Mouse (Mus musculus) thymus, postnatal 0 days (tissue): ENCODE data around the gene Nup210. TPM values are rescaled to one million over a fixed set of nuclear protein-coding genes. Genes with fewer than 3 reads are reported as not detected.
"Not testable (repeated sequence)": the region's sequence is repeated elsewhere in the genome, so short reads cannot be mapped to it uniquely, and the experiment has no call there.

ENCODE experiments used
- DNase-seq: peaks from one replicate; pipeline ENCODE4 v3.0.0-alpha.2; 2015; ENCODE audit warnings: low spot score
- polyA plus RNA-seq: library from polyadenylated mRNA; unstranded; fragments of >200 nt; fragmentation: Nextera tagmentation; extraction: Ambion mirVana; gene quantifications from 2 replicates; pipeline ENCODE4 v1.2.1, GENCODE M21; 2015

Nup210 gene
- polyA plus RNA-seq, 1 experiment from 2014 or later, result 37.9 TPM

DNA sequence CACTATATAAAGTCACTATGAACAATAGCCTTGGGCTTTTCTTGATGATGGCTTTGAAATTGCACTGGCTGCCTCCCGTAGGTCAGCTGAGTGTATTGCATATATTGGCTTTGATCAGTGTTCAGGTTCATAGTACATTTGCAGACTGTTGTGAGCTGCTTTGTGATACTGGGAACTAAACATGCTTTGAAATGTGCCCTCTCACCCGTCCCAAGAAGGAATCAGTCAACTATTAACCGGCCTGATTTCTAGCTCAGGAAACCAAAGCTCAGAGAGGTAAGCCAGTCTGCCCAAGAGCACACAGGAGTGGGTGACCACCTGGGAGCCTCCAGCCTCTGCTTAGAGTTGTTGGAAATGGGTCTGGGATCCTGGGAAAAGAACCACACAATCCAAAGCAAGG lies 28.4 kb upstream of the Nup210 start:
- DNase-seq, result no peak

DNA sequence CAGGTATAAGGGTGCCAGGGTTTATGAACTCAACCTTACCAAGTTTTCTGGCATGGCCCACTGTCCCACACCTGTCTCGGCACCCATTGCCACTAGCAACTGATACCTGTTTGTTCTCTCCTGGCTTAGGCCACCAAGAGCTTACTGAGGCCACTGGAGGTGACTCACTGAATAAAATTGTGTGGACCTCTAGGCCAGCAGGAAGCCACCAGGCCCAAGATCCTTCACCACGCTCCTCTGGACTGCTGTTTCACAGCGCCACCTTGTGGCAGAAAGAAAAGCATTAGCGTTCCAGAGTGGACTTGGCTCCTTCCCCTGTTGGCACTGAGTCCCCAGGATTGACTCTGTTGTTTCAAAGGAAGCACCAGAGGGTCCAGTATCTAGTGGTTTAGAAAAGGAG lies 23.2 kb upstream of the Nup210 start:
- DNase-seq, result peak; percentile 77

DNA sequence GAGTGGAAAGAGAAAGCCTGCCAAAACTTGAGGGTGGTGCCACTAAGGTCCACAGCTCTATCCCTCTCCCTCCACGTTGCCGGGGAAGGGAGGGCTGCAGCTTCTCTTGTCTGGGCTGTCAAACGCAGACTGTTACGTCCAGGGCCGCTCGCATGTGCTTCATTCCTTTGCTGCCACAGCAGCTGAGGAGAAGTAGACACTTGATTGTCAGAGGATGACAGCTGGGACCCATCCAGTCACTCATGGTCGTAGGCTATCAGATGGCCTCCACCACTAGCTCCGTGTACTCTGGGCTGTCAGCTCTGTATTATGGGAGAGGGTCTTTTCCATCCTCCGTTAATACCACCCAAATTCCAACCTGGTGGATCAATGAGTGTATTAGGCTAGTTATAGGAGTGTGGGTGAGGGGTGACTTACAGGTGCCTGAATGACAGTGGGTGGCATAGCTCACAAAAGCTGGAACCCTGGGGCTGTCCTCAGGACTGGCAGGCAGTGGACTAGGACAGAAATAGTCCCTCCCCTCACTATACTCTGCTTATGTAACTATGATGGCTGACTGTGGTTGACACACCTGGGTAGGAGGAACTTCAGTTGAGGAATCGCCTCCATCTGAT lies 20.8 kb upstream of the Nup210 start:
- DNase-seq, result no peak

DNA sequence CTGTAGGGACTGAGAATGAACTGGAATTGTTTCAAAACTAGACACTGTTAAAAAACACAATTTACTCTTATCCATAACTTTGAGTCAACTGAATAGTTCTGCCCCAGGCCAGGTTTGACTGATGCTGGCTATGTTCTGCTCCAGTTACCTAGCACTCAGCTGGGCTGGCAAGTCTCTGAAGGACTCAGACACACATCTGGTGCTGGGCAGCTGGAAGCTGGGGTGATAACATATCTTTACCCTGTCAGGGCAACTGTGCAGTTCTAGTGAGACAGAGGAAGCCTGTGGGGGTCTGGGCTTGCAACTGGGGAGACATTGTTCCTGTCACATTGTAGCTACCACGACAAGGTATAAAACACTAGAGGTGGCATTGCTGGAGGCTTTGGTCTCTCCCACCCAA lies 14.2 kb upstream of the Nup210 start:
- DNase-seq, result no peak

DNA sequence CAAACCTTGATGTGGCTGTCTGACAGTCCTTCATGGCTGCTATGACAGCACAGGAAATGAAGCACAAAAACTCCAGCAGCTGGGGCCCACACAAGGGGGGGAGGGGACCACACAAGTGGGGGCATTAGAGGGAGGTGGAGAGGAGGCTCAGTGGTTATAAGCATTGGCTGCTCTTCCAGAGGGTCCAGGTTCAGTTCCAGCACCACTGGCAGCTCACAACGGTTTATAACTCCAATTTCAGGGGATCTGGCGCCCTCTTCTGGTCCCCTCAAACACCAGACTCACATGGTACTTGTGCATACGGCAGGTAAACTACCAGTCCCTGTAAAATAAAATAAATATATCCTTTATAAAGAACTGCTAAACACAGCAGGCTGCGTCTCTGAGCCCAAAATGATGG lies 12.4 kb upstream of the Nup210 start:
- DNase-seq, result peak; percentile 60

DNA sequence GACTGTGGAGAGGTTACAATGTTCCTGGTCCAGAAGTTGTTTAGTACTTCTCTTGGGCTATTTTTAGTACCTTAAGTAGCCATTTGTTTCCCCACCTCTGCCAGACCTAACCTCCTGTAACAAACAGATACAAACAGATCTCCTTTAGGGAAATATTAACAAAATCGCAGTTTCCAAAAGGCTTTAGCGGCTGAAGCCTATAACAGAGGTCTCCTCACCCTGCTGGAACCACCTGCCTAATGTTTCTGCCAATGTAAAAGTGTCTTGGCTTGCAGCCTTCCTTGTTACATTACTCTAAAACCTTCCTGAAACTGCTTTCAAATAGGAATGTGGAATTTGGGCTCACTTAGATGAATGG lies 8.6 kb upstream of the Nup210 start:
- no peak for DNase-seq

DNA sequence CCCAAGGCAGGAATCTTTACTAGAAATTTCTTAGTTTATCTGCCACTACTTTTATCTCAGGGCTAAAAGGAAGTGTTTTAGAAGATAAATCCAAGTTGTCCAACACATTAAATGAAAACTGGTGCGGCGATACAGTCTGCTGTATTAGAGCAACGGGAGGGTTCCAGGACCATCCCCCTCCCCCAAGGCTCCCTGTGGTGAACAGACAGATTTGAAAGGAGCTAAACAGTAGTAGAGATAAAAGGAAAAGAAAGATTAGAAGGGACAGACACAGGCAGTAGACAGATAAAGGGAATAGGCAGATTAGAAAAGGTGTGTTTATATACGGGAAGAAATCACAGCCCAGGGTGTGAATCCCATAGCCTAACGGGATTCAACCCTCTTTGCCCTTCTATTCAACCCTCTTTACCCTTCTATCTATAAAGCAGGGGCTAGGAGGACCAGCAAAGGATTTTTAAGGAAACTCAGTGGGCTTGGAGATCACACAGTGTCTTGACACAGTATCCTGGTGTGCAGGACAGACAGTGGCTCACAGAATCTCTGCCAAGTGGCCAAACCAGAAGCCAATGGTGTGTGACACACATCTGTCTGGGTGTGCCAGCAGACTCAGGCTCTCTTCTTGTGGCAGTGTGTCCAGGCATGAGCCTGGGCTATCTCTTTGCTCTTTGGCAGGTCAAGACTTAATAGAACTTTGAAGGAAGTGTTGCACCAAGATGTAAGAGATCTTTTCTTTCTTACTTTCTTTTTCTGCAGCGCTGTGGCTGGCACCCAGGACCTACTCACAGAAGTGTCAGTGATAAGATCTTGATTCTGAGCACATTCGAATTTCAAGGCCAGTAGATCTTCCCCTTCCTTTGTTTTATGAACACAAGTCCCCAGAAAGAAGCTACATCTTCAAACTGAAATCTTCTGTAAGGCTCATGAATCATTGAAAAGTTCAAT lies 7.9 kb upstream of the Nup210 start:
- DNase-seq, result peak; percentile 31

DNA sequence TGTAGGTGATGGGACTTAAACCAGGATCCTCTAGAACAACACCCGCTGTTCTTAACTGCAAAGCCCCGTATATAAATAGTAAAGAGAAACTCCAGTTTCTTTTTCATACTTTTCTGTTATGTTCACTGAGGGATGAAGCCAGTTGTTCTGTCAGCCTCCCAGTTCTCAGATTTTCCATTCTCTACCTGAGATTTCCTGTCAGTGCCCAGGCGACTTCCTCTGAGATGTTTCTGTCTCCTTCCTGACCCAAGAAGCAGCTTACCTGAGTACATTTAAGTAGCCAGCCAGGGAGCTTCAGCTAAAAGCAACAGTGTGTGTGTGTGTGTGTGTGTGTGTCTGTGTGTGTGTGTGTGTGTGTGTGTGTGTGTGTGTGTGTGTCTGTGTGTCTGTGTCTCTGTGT lies 6.8 kb upstream of the Nup210 start:
- DNase-seq, result no peak

DNA sequence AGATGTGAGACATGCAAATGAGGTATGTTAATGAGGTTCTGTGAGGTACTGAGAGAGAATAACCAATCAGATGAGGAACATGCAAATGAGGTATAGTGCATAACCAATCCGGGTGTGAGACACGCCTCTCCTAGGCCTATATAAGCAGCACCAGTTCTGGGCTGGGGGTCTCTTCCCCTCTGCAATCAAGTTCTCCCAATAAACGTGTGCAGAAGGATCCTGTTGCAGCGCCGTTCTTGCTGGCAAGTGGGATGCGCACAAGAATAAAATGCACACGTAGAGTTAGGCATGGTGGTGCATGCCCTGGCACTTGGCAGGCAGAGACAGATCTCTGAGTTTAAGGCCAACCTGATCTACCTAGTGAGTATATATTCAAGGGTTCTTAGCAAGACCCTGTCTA lies 4.5 kb upstream of the Nup210 start:
- not testable (repeated sequence) for DNase-seq

DNA sequence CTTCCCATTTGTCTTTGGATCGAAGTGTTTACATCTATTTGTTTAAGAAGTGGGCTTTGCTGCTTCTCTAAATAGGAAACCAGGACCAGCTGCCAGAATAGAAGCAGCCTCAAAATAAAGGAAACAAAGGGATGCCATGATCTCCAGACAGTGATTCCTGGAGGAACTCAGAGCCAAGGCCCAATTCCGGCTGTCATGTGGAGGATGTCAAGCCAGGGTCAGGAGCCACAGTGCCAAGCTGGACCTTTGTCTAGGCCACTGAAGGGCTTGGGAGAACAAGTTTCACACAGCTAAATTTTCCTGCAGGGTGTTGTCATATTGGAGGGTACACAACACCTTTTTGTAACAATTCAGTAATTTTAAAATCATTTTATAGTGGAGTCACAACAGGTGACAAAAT lies 3.6 kb upstream of the Nup210 start:
- DNase-seq, result no peak

DNA sequence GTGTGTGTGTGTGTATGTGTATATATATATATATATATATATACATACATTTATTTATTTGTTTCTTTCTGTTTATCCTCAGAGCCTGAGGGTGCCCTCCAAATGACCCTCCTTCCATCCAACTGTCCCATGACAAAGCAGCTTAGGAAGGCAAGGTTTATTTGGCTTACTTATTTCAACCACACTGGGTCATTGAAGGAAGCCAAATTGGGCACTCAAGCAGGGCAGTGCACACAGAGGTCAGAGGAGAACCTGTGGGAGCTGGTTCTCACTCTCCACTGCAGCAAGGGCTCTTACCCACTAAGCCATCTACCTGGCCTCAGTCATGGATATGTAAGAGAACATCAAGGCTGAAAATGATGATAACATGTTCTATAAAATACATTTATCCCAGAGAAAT lies 1.9 kb upstream of the Nup210 start:
- no peak for DNase-seq

DNA sequence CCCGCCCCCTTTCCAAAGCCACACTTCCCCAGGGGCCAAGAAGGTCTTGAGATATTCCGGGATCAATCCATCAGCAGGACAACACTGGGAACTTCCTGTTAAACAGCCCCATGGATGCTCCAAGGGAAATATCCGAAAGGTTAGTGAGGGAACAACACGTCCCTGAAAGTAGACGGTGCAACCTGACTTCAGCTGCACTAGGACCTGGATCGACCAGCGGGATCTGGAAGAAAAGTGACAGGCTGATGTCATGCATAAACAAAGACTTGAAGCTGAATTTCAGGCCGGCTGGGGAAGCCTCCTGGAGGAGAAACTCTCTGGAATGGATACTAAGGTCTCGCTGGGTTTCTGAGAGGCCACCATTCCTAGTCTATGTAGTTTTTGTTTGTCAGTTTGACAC lies 520 bp upstream of the Nup210 start:
- no peak for DNase-seq

DNA sequence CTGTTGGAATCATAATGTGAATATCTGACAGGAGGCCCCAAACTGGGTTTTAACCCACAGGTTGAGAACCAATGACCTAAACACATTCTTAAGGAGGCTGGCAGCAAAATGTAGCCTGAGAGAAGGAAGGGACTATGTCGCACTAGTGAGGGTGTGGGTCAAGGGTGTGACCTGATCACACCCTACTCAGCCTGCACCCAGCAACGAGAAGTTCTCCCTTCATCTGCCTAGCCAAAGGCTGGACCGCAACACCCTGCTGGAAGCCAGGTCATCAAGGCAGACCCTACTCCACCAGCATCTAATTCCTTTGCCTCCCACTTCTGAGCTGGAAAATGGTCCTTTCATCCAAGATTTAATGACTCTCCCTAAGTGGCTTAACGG lies 776 bp downstream of the Nup210 start:
- DNase-seq, result peak; percentile 21

DNA sequence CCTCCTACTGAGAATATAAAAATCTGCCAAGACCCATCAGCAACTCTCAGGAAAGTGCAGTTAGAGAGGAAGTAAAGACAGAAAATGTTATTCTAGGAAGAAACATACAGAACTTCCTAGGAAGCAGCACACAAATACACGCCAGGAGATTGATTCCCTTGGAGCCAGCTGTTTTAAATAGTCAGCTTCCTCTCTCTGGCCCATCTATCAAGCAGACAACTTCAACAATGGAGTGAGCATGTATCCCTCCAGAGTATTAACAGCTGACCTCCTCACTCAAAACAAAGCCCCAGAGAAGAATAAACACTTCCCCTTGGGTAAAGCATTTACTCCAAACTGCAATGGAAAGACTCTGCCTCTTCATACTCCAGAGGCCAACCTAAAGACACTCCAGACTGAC lies 1.5 kb downstream of the Nup210 start:
- DNase-seq, result no peak

DNA sequence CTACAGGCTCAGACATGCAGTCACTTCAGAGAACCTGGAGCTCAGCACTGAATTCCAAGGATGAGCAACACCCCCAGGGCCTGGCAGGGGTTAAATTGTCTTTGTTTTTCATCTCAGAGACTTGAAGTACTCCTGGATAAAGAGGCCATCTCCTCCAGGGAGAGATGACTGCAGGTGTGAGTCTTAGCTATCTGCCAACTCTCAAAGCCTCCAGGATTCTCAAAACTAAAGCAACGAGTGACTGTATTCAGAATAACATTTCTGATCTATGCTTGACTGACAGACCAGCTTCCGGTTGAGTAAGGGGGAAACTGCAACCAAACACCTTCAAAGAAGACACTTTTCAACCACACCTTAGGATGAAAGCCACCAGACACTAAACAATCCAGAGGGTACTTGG lies 1.9 kb downstream of the Nup210 start:
- DNase-seq, result peak; percentile 79

DNA sequence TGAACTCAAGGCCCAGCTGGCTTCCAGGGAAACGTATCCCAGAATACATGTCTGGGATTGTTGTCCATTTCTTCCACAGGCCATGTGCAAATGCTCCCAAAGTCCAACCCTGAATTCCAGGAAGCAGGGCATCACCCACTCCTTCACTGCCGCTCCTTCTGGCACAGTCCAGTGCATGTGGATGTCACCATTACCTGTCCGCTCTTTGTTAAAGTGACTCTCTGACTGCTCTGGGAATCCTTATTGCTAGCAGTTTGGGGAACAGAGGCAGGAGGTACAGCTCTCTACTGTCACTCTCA lies 4.7 kb downstream of the Nup210 start:
- DNase-seq, result no peak

DNA sequence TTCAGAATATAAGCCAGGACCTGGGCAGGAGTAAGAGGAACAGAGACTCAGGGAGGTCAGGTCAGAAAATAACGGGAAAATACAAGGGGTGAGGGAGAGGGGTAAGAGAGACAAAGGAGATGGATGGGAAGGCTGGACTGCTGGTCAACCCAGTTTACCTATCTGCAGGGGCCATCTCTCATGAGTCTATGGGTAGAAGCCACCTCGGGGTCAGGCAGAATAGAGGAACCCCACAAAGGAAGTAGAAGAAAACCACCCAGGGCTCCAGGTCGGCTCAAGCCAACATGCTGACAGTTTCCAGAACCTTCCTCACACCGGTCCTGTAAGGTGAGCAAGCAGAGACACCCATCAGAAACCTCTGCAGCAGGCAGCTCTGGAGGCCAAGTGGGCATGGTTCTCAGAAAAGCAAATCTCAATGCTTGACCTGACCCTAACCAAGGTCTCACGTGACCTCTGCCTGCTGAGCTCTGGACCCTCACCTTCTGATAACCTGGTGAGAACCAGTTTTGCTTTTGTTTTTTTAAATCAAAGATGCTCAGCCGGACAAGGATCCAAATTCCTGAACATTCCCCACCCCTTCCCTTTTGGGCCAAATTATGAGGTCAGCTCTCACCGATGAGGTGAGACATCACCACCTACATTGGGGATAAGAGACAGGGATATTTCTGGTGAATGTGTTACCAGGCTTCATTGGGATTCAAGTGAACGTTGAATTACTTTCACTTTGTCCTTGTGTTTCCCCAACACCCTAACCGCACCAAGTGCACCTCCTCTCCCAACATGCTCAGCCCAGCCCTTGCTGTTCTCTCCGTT lies 5.3 kb downstream of the Nup210 start:
- DNase-seq, result no peak

DNA sequence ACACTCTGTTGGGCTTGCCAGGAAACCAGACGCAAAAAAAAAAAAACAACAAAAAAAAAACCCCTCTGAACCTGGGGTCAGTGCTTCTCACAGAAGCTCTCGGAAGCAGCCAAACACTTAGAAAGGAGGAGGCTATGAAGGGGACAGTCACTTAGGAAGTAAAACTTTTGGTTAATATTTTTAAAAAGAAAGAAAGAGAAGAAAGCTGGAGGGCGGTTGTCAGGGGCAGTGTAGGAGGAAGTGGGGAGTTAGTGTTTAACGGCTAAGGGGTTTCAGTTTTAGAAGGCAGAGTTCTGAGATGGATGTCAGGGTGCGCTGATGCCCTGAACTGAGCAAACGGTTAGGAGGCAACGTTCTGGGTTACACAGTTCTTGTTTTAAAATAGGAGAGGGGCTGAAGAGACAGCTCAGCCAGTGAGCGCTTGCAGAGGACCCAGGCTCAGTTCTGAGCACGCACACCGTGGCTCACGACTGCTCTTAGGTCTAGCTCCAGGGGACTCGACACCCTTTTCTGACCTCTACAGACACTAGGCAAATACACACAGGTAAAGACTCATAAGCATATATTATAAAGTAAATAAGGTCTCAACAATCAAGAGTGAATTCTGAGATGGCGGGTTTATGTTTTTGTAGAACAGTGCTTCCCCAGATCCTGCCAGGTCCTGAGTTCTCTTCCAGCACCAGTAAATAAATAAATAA lies 6.2 kb downstream of the Nup210 start:
- DNase-seq, result peak; percentile 32

DNA sequence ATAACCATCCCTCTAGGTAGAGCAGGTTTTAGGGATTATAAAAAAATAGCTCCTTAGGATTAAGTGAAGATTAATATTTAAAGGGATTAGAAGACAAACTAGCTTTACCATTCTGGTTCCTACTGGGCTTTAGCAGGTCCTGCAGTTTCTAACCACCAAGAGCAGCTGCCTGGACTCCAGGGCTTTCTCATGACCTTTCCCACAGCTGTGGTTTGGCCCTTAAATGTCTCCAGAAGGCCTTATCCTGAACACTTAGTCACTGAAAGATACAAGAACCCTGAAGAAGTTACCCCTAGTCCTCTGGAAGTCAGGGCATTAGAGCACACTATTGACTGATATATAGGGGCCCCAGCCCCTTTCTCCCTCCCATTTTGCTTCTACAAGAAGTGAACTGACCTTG lies 7.1 kb downstream of the Nup210 start:
- DNase-seq, result no peak

DNA sequence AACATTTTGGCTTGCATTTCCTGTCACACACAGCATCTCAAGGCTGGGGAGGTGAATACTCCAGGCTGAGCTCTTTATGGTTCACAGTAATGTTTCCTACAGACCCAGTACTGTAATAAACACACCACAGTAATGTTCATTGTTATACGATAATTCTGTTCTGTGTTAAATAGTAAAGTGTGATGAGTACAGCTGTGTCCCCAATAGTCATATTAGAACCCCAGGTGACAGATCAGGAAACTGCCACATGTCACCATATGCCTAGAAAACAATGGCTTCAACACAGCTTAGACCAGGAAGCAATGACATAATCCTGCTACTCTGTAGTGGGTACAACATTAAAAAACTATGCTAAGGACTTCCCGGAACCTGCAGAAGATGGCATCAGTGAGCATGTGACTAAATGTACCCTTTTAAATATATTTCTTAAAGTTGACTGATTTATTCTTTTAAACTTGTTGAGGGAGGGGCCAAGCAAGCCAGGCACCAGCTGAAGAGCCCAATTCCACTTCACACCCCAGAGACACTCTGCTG lies 7.6 kb downstream of the Nup210 start:
- DNase-seq, result peak; percentile 40

DNA sequence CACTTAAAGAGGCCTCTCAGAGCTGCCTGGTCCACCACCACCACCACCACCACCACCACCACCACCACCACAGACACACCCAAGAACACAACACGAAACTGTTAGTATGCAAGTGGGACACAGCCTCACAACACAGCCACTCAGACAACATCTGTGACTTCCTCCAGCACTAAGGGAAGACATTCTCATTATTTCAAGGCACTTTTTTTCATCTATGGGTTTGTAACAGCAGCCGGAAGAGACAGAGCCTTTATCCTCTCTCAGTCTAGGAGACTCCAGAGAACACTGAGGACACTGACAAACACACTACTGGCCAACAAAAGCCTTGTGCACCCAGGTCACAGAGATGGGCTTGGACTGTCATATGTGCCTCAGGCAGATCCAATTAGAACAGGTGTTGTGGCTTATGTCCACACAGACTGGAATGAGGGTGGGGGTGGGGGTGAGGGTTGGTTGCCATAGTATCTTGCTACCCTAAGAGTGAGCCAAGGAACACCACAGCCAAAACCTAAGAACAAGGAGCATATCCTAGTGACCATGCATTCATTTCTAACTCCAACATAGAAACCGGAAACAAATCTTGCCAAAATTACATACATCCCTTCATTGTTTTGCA lies 8.2 kb downstream of the Nup210 start:
- peak; percentile 52 for DNase-seq
